Comparison of ENCODE assay signal across 8 mouse cellular contexts in genomic region chr4:34701528-34701927, GRCm38 (mm10). TPM values are rescaled to one million over a fixed set of nuclear protein-coding genes. Genes with fewer than 3 reads are reported as not detected.
DNase-seq lines count a peak whose midpoint lies in the region.

No protein-coding gene starts in this region.

- DNase-seq in ovary, postnatal 36 days (ENCODE audit: low spot score), result peak; percentile 45
- no peak for DNase-seq in ovary, adult 18-20 months (ENCODE audit: low spot score)
- peak; percentile 94 for DNase-seq in ZHBTc4 (ENCODE audit: low read depth, low spot score)
- DNase-seq in embryo, embryonic 10.5 days (ENCODE audit: low spot score), result peak; percentile 79
- DNase-seq in kidney, adult 8-10 months, result peak; percentile 21 to 60
- DNase-seq in lung, postnatal 4 days, result peak; percentile 62 to 69
- peak; percentile 51 to 84 for DNase-seq in spleen, postnatal 4 days (ENCODE audit: low spot score in 2 of 2)
- no peak for DNase-seq in left cerebral cortex, adult 8-10 months (ENCODE audit: low spot score in 2 of 2)

RNA-seq across cellular contexts. Expression of gene Slc35a1, which starts 14.3 kb away (rescaled TPM):
- 10 to 100 TPM; 20.6 to 23.8 (median 21.5) TPM for total RNA-seq in left cerebral cortex, adult 8-10 months (2022)

RNA-seq across cellular contexts. Expression of gene Cfap206, which starts 28.5 kb away (rescaled TPM):
- 1 to 10 TPM; 1.4 to 2.6 (median 1.7) TPM for total RNA-seq in left cerebral cortex, adult 8-10 months (2022)

RNA-seq across cellular contexts. Expression of gene Gm136, which starts 54.5 kb away (rescaled TPM):
- under 1 TPM in 3 of 4 experiments, not detected in 1; 0.25 to 0.38 (median 0.28) TPM for total RNA-seq in left cerebral cortex, adult 8-10 months (2022)

Comparison
In these comparisons a context has a peak if more than half of its experiments do, and no peak if none do; other contexts are left out.
1. DNase-seq: peak in ovary, postnatal 36 days (single experiment), ZHBTc4 (single experiment), embryo, embryonic 10.5 days (single experiment), kidney, adult 8-10 months (2 of 2), lung, postnatal 4 days (2 of 2) and spleen, postnatal 4 days (2 of 2); none in ovary, adult 18-20 months (single experiment) and left cerebral cortex, adult 8-10 months (0 of 2).